Mouse (Mus musculus) hindbrain, postnatal 0 days (tissue): ENCODE data around the gene Pex26. TPM values are rescaled to one million over a fixed set of nuclear protein-coding genes. Genes with fewer than 3 reads are reported as not detected.
A peak's percentile ranks its signal among the peaks of the same experiment; 100 is the strongest.

Source experiments
- ATAC-seq: fragments of 200-750 bp; cut with Nextera tagmentation; 2 replicates; pipeline ENCODE4 v1.8.0; 2017; ENCODE audit warnings: mild to moderate bottlenecking, moderate TSS enrichment, moderate library complexity
- DNase-seq: peaks from one replicate; pipeline ENCODE4 v3.0.0-alpha.2; 2015; ENCODE audit warnings: low spot score
- H3K27ac ChIP-seq: fragments of 300-500 bp; sonication (generic); 2 replicates; pipeline ENCODE4 v1.5.1; 2014; ENCODE audit warnings: mild to moderate bottlenecking
- H3K27me3 ChIP-seq: fragments of 300-500 bp; sonication (generic); 2 replicates; pipeline ENCODE4 v1.6.1; 2014; ENCODE audit warnings: low read length, mixed read lengths; ENCODE audit not compliant: insufficient read depth
- H3K36me3 ChIP-seq: fragments of 300-500 bp; sonication (generic); 2 replicates; pipeline ENCODE4 v1.6.1; 2014; ENCODE audit warnings: low read length, mixed read lengths; ENCODE audit not compliant: insufficient read depth
- H3K4me1 ChIP-seq: fragments of 300-500 bp; sonication (generic); 2 replicates; pipeline ENCODE4 v1.6.1; 2014; ENCODE audit warnings: antibody characterized with exemption, low read length, mixed read lengths; ENCODE audit not compliant: insufficient read depth
- H3K4me2 ChIP-seq: fragments of 300-500 bp; sonication (generic); 2 replicates; pipeline ENCODE4 v1.6.1; 2014; ENCODE audit warnings: low read depth, mild to moderate bottlenecking, low read length, moderate library complexity, mixed read lengths
- H3K4me3 ChIP-seq: fragments of 300-500 bp; sonication (generic); 2 replicates; pipeline ENCODE4 v1.5.1; 2014; ENCODE audit warnings: low read length
- H3K9ac ChIP-seq: fragments of 300-500 bp; sonication (generic); replicated peaks from 2 replicates; pipeline ENCODE4 v1.6.1; 2014; ENCODE audit warnings: mild to moderate bottlenecking, low read length, moderate library complexity, mixed read lengths
- H3K9me3 ChIP-seq: fragments of 300-500 bp; sonication (generic); 2 replicates; pipeline ENCODE4 v1.6.1; 2016; ENCODE audit warnings: low read length, mixed read lengths
- CTCF ChIP-seq: IDR thresholded peaks from 2 replicates; pipeline ENCODE4 v1.5.1; 2016; ENCODE audit warnings: antibody characterized with exemption, control low read depth, low read depth
- WGBS: fragments of 180-500 bp; shearing (Covaris S2); extraction: QIAGEN DNeasy Blood & Tissue Kit; methylation state at CpG from one replicate; pipeline ENCODE4 v1.1.7; 2014; 5-methylcytosine and 5-hydroxymethylcytosine counted together
- polyA plus RNA-seq: library from polyadenylated mRNA; unstranded; fragments of >200 nt; fragmentation: Nextera tagmentation; extraction: Ambion mirVana; gene quantifications from 2 replicates; pipeline ENCODE4 v1.2.1, GENCODE M21; 2015
- total RNA-seq: library from RNA; depleted of rRNA; stranded (reverse); fragments of >200 nt; gene quantifications from 2 replicates; pipeline ENCODE4 v1.2.3, GENCODE M21; 2014; rRNA removed

Gene Pex26
- total and polyA plus RNA-seq, 2 experiments from 2014 or later: 11.2 to 23.3 TPM

DNA sequence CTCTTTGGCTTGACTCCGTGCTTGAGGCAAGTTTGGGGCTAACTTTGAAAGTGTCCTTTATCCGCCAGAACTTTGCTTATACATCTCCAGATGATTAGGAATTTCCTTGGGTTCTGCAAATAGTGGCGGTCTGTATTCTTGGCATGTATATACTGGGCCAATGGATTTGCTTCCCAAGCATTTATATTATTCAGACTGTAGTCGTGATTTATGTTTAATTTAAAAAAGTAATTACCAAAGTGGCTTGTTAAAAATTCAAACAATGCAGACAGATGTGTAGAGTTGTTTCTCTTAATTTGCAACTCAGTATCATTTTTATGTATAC is 62.5 kb downstream of the Pex26 start:
- Histone ChIP-seq H3K9me3 (no peaks in the 10 kb centered on the region), H3K9ac (peak overlapping the region; percentile 30; the same call in 1 of the 2 replicates), H3K36me3 (no peaks in the 10 kb centered on the region), H3K4me1 (no peaks in the 10 kb centered on the region), H3K27me3 (no peaks in the 10 kb centered on the region), H3K4me3 (peak overlapping the region; percentile 42), H3K4me2 (peak overlapping the region; percentile 72), H3K27ac (no peak overlapping the region)
- TF ChIP-seq CTCF: no peak
- WGBS: 10% methylated on average over 4 of the region's 4 CpGs
- DNase-seq: no peak
- peak; percentile 27; the same call in 1 of the 2 replicates for ATAC-seq

Other genes with a start within 250 kb of the Pex26 start
- 60.2 and 66.9 TPM in 2 replicates for gene Mical3, start 52.7 kb upstream of the Pex26 start, total RNA-seq
- gene Mical3, start 52.7 kb upstream of the Pex26 start, polyA plus RNA-seq: 19.3 and 19.8 TPM in 2 replicates
- gene Tuba8, start 27.0 kb downstream of the Pex26 start, total RNA-seq: 1.3 and 3.6 TPM in 2 replicates
- 2.0 and 2.6 TPM in 2 replicates for gene Tuba8, start 27.0 kb downstream of the Pex26 start, polyA plus RNA-seq
- gene Usp18, start 62.2 kb downstream of the Pex26 start, total RNA-seq: 1.6 and 3.2 TPM in 2 replicates
- 2.7 and 3.5 TPM in 2 replicates for gene Usp18, start 62.2 kb downstream of the Pex26 start, polyA plus RNA-seq
- 42.1 and 58.2 TPM in 2 replicates for gene Slc6a13, start 116.6 kb downstream of the Pex26 start, total RNA-seq
- 55.4 and 60.7 TPM in 2 replicates for gene Slc6a13, start 116.6 kb downstream of the Pex26 start, polyA plus RNA-seq
- gene Slc6a12, start 159.4 kb downstream of the Pex26 start, total RNA-seq: 7.1 and 12.8 TPM in 2 replicates
- 5.7 and 5.9 TPM in 2 replicates for gene Slc6a12, start 159.4 kb downstream of the Pex26 start, polyA plus RNA-seq